17 mouse cellular contexts compared by ENCODE assay signal in the genomic region with DNA sequence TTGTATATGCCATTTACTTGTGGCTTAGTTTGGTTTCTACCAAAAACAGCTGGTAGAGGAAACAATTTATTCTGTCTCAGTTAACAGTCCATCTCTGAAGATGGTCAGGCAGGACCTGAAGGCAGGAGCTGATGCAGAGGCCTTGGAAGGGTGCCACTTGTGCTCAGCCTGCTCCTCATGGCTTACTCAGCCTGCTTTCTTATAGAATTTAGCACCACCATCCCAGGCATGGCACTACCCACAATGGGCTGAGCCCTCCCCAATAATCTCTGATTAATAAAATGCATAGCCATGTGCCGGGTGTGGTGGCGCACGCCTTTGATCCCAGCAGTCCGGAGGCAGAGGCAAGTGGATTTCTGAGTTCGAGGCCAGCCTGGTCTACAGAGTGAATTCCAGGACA. TPM values are rescaled to one million over a fixed set of nuclear protein-coding genes. Genes with fewer than 3 reads are reported as not detected.
DNase-seq lines count a peak whose midpoint lies in the region; ATAC-seq and TF ChIP-seq lines count a peak whose summit lies in the region.
"Had no signal": no experiment of that assay in that cellular context is flagged by ENCODE, and none has a peak within 500 bp of the region (broad histone marks: within the 10 kb centered on the region; RNA-seq: fewer than 3 reads in every experiment).

No protein-coding gene starts in this region.

- H3K4me2 ChIP-seq in heart, postnatal 0 days (ENCODE audit: low read depth, low read length), result peak overlapping the region; percentile 59; the same call in 1 of the 2 replicates
- no peak overlapping the region; the same call in 1 of the 2 replicates for H3K4me2 ChIP-seq in lung, embryonic 14.5 days
- peak overlapping the region; percentile 82 for H3K4me2 ChIP-seq in liver, embryonic 14.5 days (ENCODE audit: low read depth)

- no peak overlapping the region for H3K27ac ChIP-seq in heart, postnatal 0 days (ENCODE audit: low read depth)
- no peak overlapping the region for H3K27ac ChIP-seq in lung, embryonic 14.5 days (ENCODE audit: low read depth)
- no peak overlapping the region for H3K27ac ChIP-seq in liver, embryonic 14.5 days

- ATAC-seq in cerebellum, adult (ENCODE audit: insufficient number of reproducible peaks, low FRiP score, low TSS enrichment), result no peak
- ATAC-seq in heart, postnatal 0 days (ENCODE audit: insufficient read depth, low read depth), result no peak
- ATAC-seq in lung, embryonic 14.5 days (ENCODE audit: insufficient read depth), result no peak
- ATAC-seq in liver, embryonic 14.5 days (ENCODE audit: insufficient read depth), result no peak
- ATAC-seq: forebrain, embryonic 16.5 days; midbrain, embryonic 13.5 days had no signal

- TF ChIP-seq EP300 in heart, postnatal 0 days (IDR thresholded peaks at IDR 0.05; ENCODE audit: low read depth), result no peak
- no peak for TF ChIP-seq EP300 in liver, embryonic 14.5 days (IDR thresholded peaks at IDR 0.05; ENCODE audit: low read depth)

- peaks cover 3% of the 10 kb centered on the region; the same call in 1 of the 2 replicates for H3K36me3 ChIP-seq in heart, postnatal 0 days (replicated peaks; ENCODE audit: control insufficient read depth, insufficient read depth, low read length)
- peaks cover 19% of the 10 kb centered on the region for H3K36me3 ChIP-seq in lung, embryonic 14.5 days (ENCODE audit: insufficient read depth)
- peaks cover 2% of the 10 kb centered on the region; the same call in 1 of the 2 replicates for H3K36me3 ChIP-seq in liver, embryonic 14.5 days (replicated peaks; ENCODE audit: control insufficient read depth, insufficient read depth, low read depth)

- no peak for TF ChIP-seq CTCF in heart, postnatal 0 days (IDR thresholded peaks at IDR 0.05; ENCODE audit: low read depth)
- TF ChIP-seq CTCF in lung, embryonic 14.5 days (IDR thresholded peaks at IDR 0.05; ENCODE audit: low read depth), result no peak
- no peak for TF ChIP-seq CTCF in liver, embryonic 14.5 days (IDR thresholded peaks at IDR 0.05; ENCODE audit: low read depth)

- H3K4me1 ChIP-seq in heart, postnatal 0 days (ENCODE audit: control insufficient read depth, insufficient read depth), result peaks cover 20% of the 10 kb centered on the region
- H3K4me1 ChIP-seq in lung, embryonic 14.5 days (ENCODE audit: insufficient read depth), result peaks cover 26% of the 10 kb centered on the region
- H3K4me1 ChIP-seq in liver, embryonic 14.5 days (replicated peaks; ENCODE audit: control insufficient read depth in 2 of 2, insufficient read depth in 2 of 2, low read length in 1 of 2), result peaks cover 19 to 25% of the 10 kb centered on the region in 2 experiments

- no peak overlapping the region for H3K9ac ChIP-seq in heart, postnatal 0 days (replicated peaks; ENCODE audit: low read depth, low read length)
- H3K9ac ChIP-seq in lung, embryonic 14.5 days, result no peak overlapping the region; the same call in 1 of the 2 replicates
- H3K9ac ChIP-seq in liver, embryonic 14.5 days (replicated peaks), result no peak overlapping the region

- no peaks in the 10 kb centered on the region for H3K27me3 ChIP-seq in heart, postnatal 0 days (ENCODE audit: control insufficient read depth, insufficient read depth, low read length)
- H3K27me3 ChIP-seq in lung, embryonic 14.5 days (ENCODE audit: insufficient read depth, low read length), result no peaks in the 10 kb centered on the region
- H3K27me3 ChIP-seq in liver, embryonic 14.5 days (ENCODE audit: control insufficient read depth, insufficient read depth, low read length), result no peaks in the 10 kb centered on the region
- H3K27me3 ChIP-seq: midbrain, embryonic 13.5 days had no signal

- no peaks in the 10 kb centered on the region for H3K9me3 ChIP-seq in heart, postnatal 0 days (replicated peaks; ENCODE audit: control insufficient read depth, low read length)
- no peaks in the 10 kb centered on the region for H3K9me3 ChIP-seq in lung, embryonic 14.5 days (ENCODE audit: low read depth, low read length)
- H3K9me3 ChIP-seq in liver, embryonic 14.5 days (ENCODE audit: control insufficient read depth, low read length), result no peaks in the 10 kb centered on the region
- H3K9me3 ChIP-seq: midbrain, embryonic 13.5 days had no signal

- WGBS in heart, postnatal 0 days, result 98% methylated on average over 5 of the region's 5 CpGs
- 94% methylated on average over 5 of the region's 5 CpGs for WGBS in lung, embryonic 14.5 days
- WGBS in liver, embryonic 14.5 days (ENCODE audit: insufficient replicate concordance), result 83% methylated on average over 5 of the region's 5 CpGs

- peak; percentile 46 for DNase-seq in cerebellum, adult 11 months
- no peak for DNase-seq in heart, postnatal 0 days (ENCODE audit: low spot score)
- DNase-seq in heart, postnatal 4 days, result no peak
- DNase-seq in lung, embryonic 14.5 days, result no peak
- DNase-seq in lung, postnatal 36 days, result no peak
- DNase-seq in liver, embryonic 14.5 days (ENCODE audit: low read depth in 3 of 3, low spot score in 3 of 3), result no peak
- DNase-seq in urinary bladder, postnatal 36 days (ENCODE audit: low spot score in 2 of 2), result no peak
- DNase-seq: adrenal gland, postnatal 14 days; gastrocnemius, postnatal 25 days; heart, postnatal 14 days; kidney, adult 18-20 months; lung, postnatal 10 days; right cerebral cortex, postnatal 14 days; thymus, adult 2 months had no signal

- 0 out of 2 replicates have a peak overlapping the region, but pooled peaks have one; percentile 59 for H3K4me3 ChIP-seq in heart, postnatal 0 days (ENCODE audit: low read depth, low read length)
- peak overlapping the region; percentile 82; the same call in 1 of the 2 replicates for H3K4me3 ChIP-seq in lung, embryonic 14.5 days (ENCODE audit: low read depth, low read length)
- H3K4me3 ChIP-seq in liver, embryonic 14.5 days (ENCODE audit: insufficient read depth in 1 of 2, low read depth in 2 of 2, low read length in 2 of 2), result no peak overlapping the region; a peak in 1 of 4 replicates

RNA-seq across cellular contexts. Expression of gene Mrpl34, which starts 1.4 kb away (rescaled TPM):
- total RNA-seq in heart, postnatal 0 days (2014; rRNA removed; ENCODE audit: low replicate concordance), result 169 and 188 TPM in 2 replicates
- polyA plus RNA-seq in heart, postnatal 0 days (2015; fragmentation: Nextera tagmentation; extraction: Ambion mirVana), result 284 and 320 TPM in 2 replicates
- total RNA-seq in heart, postnatal 4 days (2021), result 100 to 1,000 TPM in 1 of 2 experiments, 10 to 100 TPM in 1; 96.0 to 107 TPM
- 134 and 135 TPM in 2 replicates for polyA plus RNA-seq in lung, embryonic 14.5 days (2014; fragmentation: Nextera tagmentation; extraction: Ambion mirVana)
- 45.8 and 73.0 TPM in 2 replicates for polyA plus RNA-seq in liver, embryonic 14.5 days (2012; rRNA removed)
- 109 and 114 TPM in 2 replicates for polyA plus RNA-seq in liver, embryonic 14.5 days (2014; fragmentation: Nextera tagmentation; extraction: Ambion mirVana)

RNA-seq across cellular contexts. Expression of gene Abhd8, which starts 2.7 kb away (rescaled TPM):
- 57.7 and 69.8 TPM in 2 replicates for total RNA-seq in heart, postnatal 0 days (2014; rRNA removed; ENCODE audit: low replicate concordance)
- polyA plus RNA-seq in heart, postnatal 0 days (2015; fragmentation: Nextera tagmentation; extraction: Ambion mirVana), result 32.8 and 36.6 TPM in 2 replicates
- 10 to 100 TPM; 37.7 to 39.3 TPM for total RNA-seq in heart, postnatal 4 days (2021)
- 36.6 and 47.8 TPM in 2 replicates for polyA plus RNA-seq in lung, embryonic 14.5 days (2014; fragmentation: Nextera tagmentation; extraction: Ambion mirVana)
- polyA plus RNA-seq in liver, embryonic 14.5 days (2012; rRNA removed), result 6.6 and 7.5 TPM in 2 replicates
- polyA plus RNA-seq in liver, embryonic 14.5 days (2014; fragmentation: Nextera tagmentation; extraction: Ambion mirVana), result 5.3 and 6.8 TPM in 2 replicates

RNA-seq across cellular contexts. Expression of gene Dda1, which starts 2.8 kb away (rescaled TPM):
- total RNA-seq in heart, postnatal 0 days (2014; rRNA removed; ENCODE audit: low replicate concordance), result 73.5 and 89.9 TPM in 2 replicates
- polyA plus RNA-seq in heart, postnatal 0 days (2015; fragmentation: Nextera tagmentation; extraction: Ambion mirVana), result 62.7 and 66.4 TPM in 2 replicates
- total RNA-seq in heart, postnatal 4 days (2021), result 10 to 100 TPM; 42.0 to 46.2 TPM
- 101 and 111 TPM in 2 replicates for polyA plus RNA-seq in lung, embryonic 14.5 days (2014; fragmentation: Nextera tagmentation; extraction: Ambion mirVana)
- polyA plus RNA-seq in liver, embryonic 14.5 days (2012; rRNA removed), result 24.8 and 25.4 TPM in 2 replicates
- 34.4 and 36.9 TPM in 2 replicates for polyA plus RNA-seq in liver, embryonic 14.5 days (2014; fragmentation: Nextera tagmentation; extraction: Ambion mirVana)

RNA-seq across cellular contexts. Expression of gene Ano8, which starts 19.6 kb away (rescaled TPM):
- total RNA-seq in heart, postnatal 0 days (2014; rRNA removed; ENCODE audit: low replicate concordance), result 10.8 and 15.0 TPM in 2 replicates
- polyA plus RNA-seq in heart, postnatal 0 days (2015; fragmentation: Nextera tagmentation; extraction: Ambion mirVana), result 0.74 and 0.93 TPM in 2 replicates
- 10 to 100 TPM; 13.5 to 15.4 TPM for total RNA-seq in heart, postnatal 4 days (2021)
- 2.4 and 3.1 TPM in 2 replicates for polyA plus RNA-seq in lung, embryonic 14.5 days (2014; fragmentation: Nextera tagmentation; extraction: Ambion mirVana)
- 1.4 and 1.7 TPM in 2 replicates for polyA plus RNA-seq in liver, embryonic 14.5 days (2012; rRNA removed)
- 0.14 and 0.15 TPM in 2 replicates for polyA plus RNA-seq in liver, embryonic 14.5 days (2014; fragmentation: Nextera tagmentation; extraction: Ambion mirVana)

RNA-seq across cellular contexts. Expression of gene Gtpbp3, which starts 21.7 kb away (rescaled TPM):
- total RNA-seq in heart, postnatal 0 days (2014; rRNA removed; ENCODE audit: low replicate concordance), result 21.1 and 36.7 TPM in 2 replicates
- polyA plus RNA-seq in heart, postnatal 0 days (2015; fragmentation: Nextera tagmentation; extraction: Ambion mirVana), result 10.3 and 11.3 TPM in 2 replicates
- total RNA-seq in heart, postnatal 4 days (2021), result 10 to 100 TPM; 17.8 to 20.1 TPM
- 7.6 and 9.6 TPM in 2 replicates for polyA plus RNA-seq in lung, embryonic 14.5 days (2014; fragmentation: Nextera tagmentation; extraction: Ambion mirVana)
- polyA plus RNA-seq in liver, embryonic 14.5 days (2012; rRNA removed), result 9.2 and 10.0 TPM in 2 replicates
- polyA plus RNA-seq in liver, embryonic 14.5 days (2014; fragmentation: Nextera tagmentation; extraction: Ambion mirVana), result 1.3 and 1.8 TPM in 2 replicates

Comparison
In these comparisons a context has a peak if more than half of its experiments do, and no peak if none do; other contexts are left out.
1. H3K4me3 ChIP-seq: peak in heart, postnatal 0 days (single experiment) and lung, embryonic 14.5 days (single experiment); none in liver, embryonic 14.5 days (0 of 2).